Comparison of ENCODE assay signal across 21 mouse cellular contexts in the genomic region with DNA sequence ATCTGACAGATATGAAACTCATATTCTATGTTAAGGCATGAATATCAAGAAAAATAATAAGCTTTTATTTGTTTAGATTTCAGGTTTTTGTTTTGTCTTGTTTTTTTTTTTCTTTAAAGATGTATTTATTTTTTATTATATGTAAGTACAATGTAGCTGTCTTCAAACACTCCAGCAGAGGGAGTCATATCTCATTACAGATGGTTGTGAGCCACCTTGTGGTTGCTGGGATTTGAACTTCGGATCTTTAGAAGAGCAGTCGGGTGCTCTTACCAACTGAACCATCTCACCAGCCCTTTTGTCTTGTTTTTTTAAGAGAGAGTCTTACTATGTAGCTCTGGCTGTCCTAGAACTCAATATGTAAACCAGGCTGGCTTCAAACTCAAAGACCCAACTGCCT. TPM values are rescaled to one million over a fixed set of nuclear protein-coding genes. Genes with fewer than 3 reads are reported as not detected.
DNase-seq lines count a peak whose midpoint lies in the region; ATAC-seq and TF ChIP-seq lines count a peak whose summit lies in the region.
"Had no signal": no experiment of that assay in that cellular context is flagged by ENCODE, and none has a peak within 500 bp of the region (broad histone marks: within the 10 kb centered on the region; RNA-seq: fewer than 3 reads in every experiment).

No protein-coding gene starts in this region.

- no peak overlapping the region for H3K4me2 ChIP-seq in kidney, postnatal 0 days (ENCODE audit: low read length)
- H3K4me2 ChIP-seq: embryonic facial prominence, embryonic 12.5 days; forebrain, embryonic 12.5 days; heart, embryonic 12.5 days; limb, embryonic 13.5 days; stomach, embryonic 15.5 days had no signal

- H3K9ac ChIP-seq in kidney, postnatal 0 days (ENCODE audit: low read depth, low read length), result no peak overlapping the region
- H3K9ac ChIP-seq: embryonic facial prominence, embryonic 12.5 days; forebrain, embryonic 12.5 days; heart, embryonic 12.5 days; limb, embryonic 13.5 days; stomach, embryonic 15.5 days had no signal

- H3K9me3 ChIP-seq in kidney, postnatal 0 days (replicated peaks; ENCODE audit: low read length), result no peaks in the 10 kb centered on the region
- H3K9me3 ChIP-seq: embryonic facial prominence, embryonic 12.5 days; forebrain, embryonic 12.5 days; heart, embryonic 12.5 days; limb, embryonic 13.5 days; stomach, embryonic 15.5 days had no signal

- peak; percentile 55 for TF ChIP-seq CTCF in kidney, postnatal 0 days (IDR thresholded peaks at IDR 0.05; ENCODE audit: low read depth)

- no peak for ATAC-seq in kidney, postnatal 0 days (replicated peaks; ENCODE audit: low FRiP score, low read depth)
- no peak for ATAC-seq in erythroblast, adult 5-6 weeks (replicated peaks; ENCODE audit: low FRiP score, poor library complexity, severe bottlenecking)

- DNase-seq in kidney, postnatal 0 days (ENCODE audit: low spot score), result no peak
- no peak for DNase-seq in kidney, postnatal 25 days
- DNase-seq in thymus, postnatal 0 days (ENCODE audit: low spot score), result peak; percentile 35
- no peak for DNase-seq in thymus, postnatal 4 days
- DNase-seq in NIH3T3 (ENCODE audit: low read depth), result peak; percentile 36
- DNase-seq in right cerebral cortex, postnatal 36 days (ENCODE audit: low spot score in 2 of 2), result no peak
- DNase-seq: adrenal gland, postnatal 14 days; cerebellum, postnatal 14 days; right cerebral cortex, postnatal 25 days had no signal

- no peaks in the 10 kb centered on the region for H3K36me3 ChIP-seq in kidney, postnatal 0 days (ENCODE audit: insufficient read depth, low read length)
- H3K36me3 ChIP-seq: embryonic facial prominence, embryonic 12.5 days; forebrain, embryonic 12.5 days; heart, embryonic 12.5 days; limb, embryonic 13.5 days; stomach, embryonic 15.5 days had no signal

- H3K27me3 ChIP-seq in kidney, postnatal 0 days (ENCODE audit: insufficient read depth, low read length), result no peaks in the 10 kb centered on the region
- H3K27me3 ChIP-seq: embryonic facial prominence, embryonic 12.5 days; forebrain, embryonic 12.5 days; heart, embryonic 12.5 days; limb, embryonic 13.5 days; stomach, embryonic 15.5 days had no signal

- H3K27ac ChIP-seq in kidney, postnatal 0 days, result no peak overlapping the region
- H3K27ac ChIP-seq: embryonic facial prominence, embryonic 12.5 days; forebrain, embryonic 12.5 days; limb, embryonic 13.5 days; macrophage; stomach, embryonic 15.5 days had no signal

- H3K4me1 ChIP-seq in kidney, postnatal 0 days (replicated peaks; ENCODE audit: insufficient read depth, low read length), result no peaks in the 10 kb centered on the region
- H3K4me1 ChIP-seq: embryonic facial prominence, embryonic 12.5 days; forebrain, embryonic 12.5 days; heart, embryonic 12.5 days; limb, embryonic 13.5 days; stomach, embryonic 15.5 days had no signal

- WGBS in kidney, postnatal 0 days, result 61% methylated on average over 2 of the region's 2 CpGs

- no peak overlapping the region for H3K4me3 ChIP-seq in kidney, postnatal 0 days (replicated peaks; ENCODE audit: low read depth, low read length)
- H3K4me3 ChIP-seq: embryonic facial prominence, embryonic 12.5 days; forebrain, embryonic 12.5 days; heart, embryonic 12.5 days; limb, embryonic 13.5 days; stomach, embryonic 15.5 days had no signal

RNA-seq across cellular contexts. Expression of a gene that starts 11.7 kb away (rescaled TPM):
- 8.5 and 9.8 TPM in 2 replicates for polyA plus RNA-seq in kidney, postnatal 0 days (2015; fragmentation: Nextera tagmentation; extraction: Ambion mirVana)
- polyA plus RNA-seq in thymus, postnatal 0 days (2015; fragmentation: Nextera tagmentation; extraction: Ambion mirVana), result 3.1 and 3.8 TPM in 2 replicates
- 5.0 and 5.2 TPM in 2 replicates for total RNA-seq in erythroblast, adult 5-6 weeks (2015; ENCODE audit: low replicate concordance)
- 1.7 and 4.0 TPM in 2 replicates for total RNA-seq in erythroblast, adult 5-6 weeks (2017; ENCODE audit: low replicate concordance)

RNA-seq across cellular contexts. Expression of a gene that starts 28.4 kb away (rescaled TPM):
- not detected in 2 replicates for polyA plus RNA-seq in kidney, postnatal 0 days (2015; fragmentation: Nextera tagmentation; extraction: Ambion mirVana)
- not detected in 2 replicates for polyA plus RNA-seq in thymus, postnatal 0 days (2015; fragmentation: Nextera tagmentation; extraction: Ambion mirVana)
- not detected in 2 replicates for total RNA-seq in erythroblast, adult 5-6 weeks (2015; ENCODE audit: low replicate concordance)
- total RNA-seq in erythroblast, adult 5-6 weeks (2017; ENCODE audit: low replicate concordance), result not detected in 2 replicates
- total RNA-seq: adrenal gland, postnatal 14 days; gastrocnemius, adult 18-20 months; layer of hippocampus, postnatal 25 days had no signal
- polyA plus RNA-seq: embryonic facial prominence, embryonic 12.5 days; forebrain, embryonic 12.5 days; heart, embryonic 12.5 days; hindbrain, embryonic 11.5 days; kidney, embryonic 14.5 days; limb, embryonic 13.5 days; macrophage; stomach, embryonic 15.5 days; urinary bladder, adult 2 months had no signal

RNA-seq across cellular contexts. Expression of a gene that starts 35.6 kb away (rescaled TPM):
- 13.1 and 15.2 TPM in 2 replicates for polyA plus RNA-seq in kidney, postnatal 0 days (2015; fragmentation: Nextera tagmentation; extraction: Ambion mirVana)
- polyA plus RNA-seq in thymus, postnatal 0 days (2015; fragmentation: Nextera tagmentation; extraction: Ambion mirVana), result 22.0 and 24.0 TPM in 2 replicates
- total RNA-seq in erythroblast, adult 5-6 weeks (2015; ENCODE audit: low replicate concordance), result 25.0 and 29.7 TPM in 2 replicates
- total RNA-seq in erythroblast, adult 5-6 weeks (2017; ENCODE audit: low replicate concordance), result 29.6 and 43.4 TPM in 2 replicates

RNA-seq across cellular contexts. Expression of a gene that starts 44.2 kb away (rescaled TPM):
- polyA plus RNA-seq in kidney, postnatal 0 days (2015; fragmentation: Nextera tagmentation; extraction: Ambion mirVana), result 32.2 and 37.4 TPM in 2 replicates
- 6.5 and 6.9 TPM in 2 replicates for polyA plus RNA-seq in thymus, postnatal 0 days (2015; fragmentation: Nextera tagmentation; extraction: Ambion mirVana)
- total RNA-seq in erythroblast, adult 5-6 weeks (2015; ENCODE audit: low replicate concordance), result 4.0 TPM in 1 of 2 replicates, not detected in the other
- total RNA-seq in erythroblast, adult 5-6 weeks (2017; ENCODE audit: low replicate concordance), result 0.17 and 3.3 TPM in 2 replicates

Comparison
In these comparisons a context has a peak if more than half of its experiments do, and no peak if none do; other contexts are left out.
1. DNase-seq: peak in thymus, postnatal 0 days (single experiment) and NIH3T3 (single experiment); none in kidney, postnatal 0 days (single experiment), kidney, postnatal 25 days (0 of 2), thymus, postnatal 4 days (single experiment) and right cerebral cortex, postnatal 36 days (0 of 2).